In genomic region chr8:77617916-77618315, GRCm38 (mm10) we compare ENCODE assay signal across 9 mouse cellular contexts. TPM values are rescaled to one million over a fixed set of nuclear protein-coding genes. Genes with fewer than 3 reads are reported as not detected.
DNase-seq lines count a peak whose midpoint lies in the region; ATAC-seq and TF ChIP-seq lines count a peak whose summit lies in the region.
"Had no signal": no experiment of that assay in that cellular context is flagged by ENCODE, and none has a peak within 500 bp of the region (broad histone marks: within the 10 kb centered on the region; RNA-seq: fewer than 3 reads in every experiment).

No protein-coding gene starts in this region.

- intact Hi-C loops in left cerebral cortex, adult 2 months (cut with DNase I), result no loop called here
- intact Hi-C loops in left cerebral cortex, postnatal 36 days (cut with DNase I), result no loop called here

- no peaks in the 10 kb centered on the region for H3K9me3 ChIP-seq in heart, embryonic 12.5 days (replicated peaks)
- H3K9me3 ChIP-seq in forebrain, embryonic 13.5 days (replicated peaks), result no peaks in the 10 kb centered on the region

- no peak overlapping the region for H3K9ac ChIP-seq in heart, embryonic 12.5 days
- H3K9ac ChIP-seq in forebrain, embryonic 13.5 days, result no peak overlapping the region

- no peaks in the 10 kb centered on the region for H3K4me1 ChIP-seq in heart, embryonic 12.5 days (replicated peaks)
- H3K4me1 ChIP-seq in forebrain, embryonic 13.5 days, result 0 out of 2 replicates have a peak, but pooled peaks cover 6% of the 10 kb centered on the region

- peak; percentile 37 for TF ChIP-seq CTCF in left cerebral cortex, adult 2 months (IDR thresholded peaks at IDR 0.05)

- no peak overlapping the region for H3K27ac ChIP-seq in left cerebral cortex, adult 2 months
- H3K27ac ChIP-seq in heart, embryonic 12.5 days (ENCODE audit: poor library complexity, severe bottlenecking), result no peak overlapping the region
- no peak overlapping the region for H3K27ac ChIP-seq in forebrain, embryonic 13.5 days
- H3K27ac ChIP-seq: macrophage had no signal

- no peak overlapping the region for H3K4me3 ChIP-seq in left cerebral cortex, adult 2 months
- no peak overlapping the region for H3K4me3 ChIP-seq in heart, embryonic 12.5 days
- H3K4me3 ChIP-seq in forebrain, embryonic 13.5 days, result no peak overlapping the region

- peaks cover 4% of the 10 kb centered on the region; the same call in 1 of the 2 replicates for H3K27me3 ChIP-seq in heart, embryonic 12.5 days (replicated peaks)
- H3K27me3 ChIP-seq in forebrain, embryonic 13.5 days, result no peaks in the 10 kb centered on the region

- no peak for DNase-seq in left cerebral cortex, adult 2 months (ENCODE audit: extremely low spot score in 1 of 2, low spot score in 2 of 2)
- DNase-seq in left cerebral cortex, postnatal 36 days (ENCODE audit: low spot score in 2 of 2), result no peak
- peak; percentile 72 for DNase-seq in ES-CJ7 (ENCODE audit: low read depth, low spot score)
- DNase-seq in adrenal gland, adult 2 months, result peak; percentile 65
- peak; percentile 53 for DNase-seq in layer of hippocampus, postnatal 10 days (ENCODE audit: low spot score in 2 of 2)
- DNase-seq in retina, postnatal 1 day, result peak; percentile 72

- peak; percentile 51; the same call in 1 of the 2 replicates for ATAC-seq in heart, embryonic 12.5 days (ENCODE audit: insufficient number of reproducible peaks, low FRiP score)
- ATAC-seq in forebrain, embryonic 13.5 days, result no peak; the same call in 1 of the 2 replicates

- 55% methylated on average over 2 of the region's 2 CpGs for WGBS in heart, embryonic 12.5 days
- 65% methylated on average over 2 of the region's 2 CpGs for WGBS in forebrain, embryonic 13.5 days

- no peak overlapping the region for H3K4me2 ChIP-seq in heart, embryonic 12.5 days
- H3K4me2 ChIP-seq in forebrain, embryonic 13.5 days, result no peak overlapping the region

- H3K36me3 ChIP-seq in heart, embryonic 12.5 days, result no peaks in the 10 kb centered on the region
- H3K36me3 ChIP-seq in forebrain, embryonic 13.5 days (ENCODE audit: poor library complexity, severe bottlenecking), result no peaks in the 10 kb centered on the region

RNA-seq across cellular contexts. Expression of gene Tmem184c, which starts 7.4 kb away (rescaled TPM):
- total RNA-seq in left cerebral cortex, adult 2 months (2021), result 10 to 100 TPM; 60.9 to 63.7 TPM
- total RNA-seq in left cerebral cortex, postnatal 36 days (2021), result 10 to 100 TPM; 61.3 to 67.2 TPM
- total RNA-seq in adrenal gland, adult 2 months (2021), result 10 to 100 TPM; 35.6 to 36.9 TPM
- 10.1 and 10.2 TPM in 2 replicates for polyA plus RNA-seq in adrenal gland, adult 2 months (2012; rRNA removed)
- polyA plus RNA-seq in heart, embryonic 12.5 days (2016; fragmentation: Nextera tagmentation; extraction: Ambion mirVana), result 24.6 and 26.9 TPM in 2 replicates
- total RNA-seq in layer of hippocampus, postnatal 10 days (2021), result 10 to 100 TPM; 66.3 to 66.4 TPM
- 56.1 and 57.0 TPM in 2 replicates for polyA plus RNA-seq in forebrain, embryonic 13.5 days (2015; fragmentation: Nextera tagmentation; extraction: Ambion mirVana)

Comparison
In these comparisons a context has a peak if more than half of its experiments do, and no peak if none do; other contexts are left out.
1. DNase-seq: peak in ES-CJ7 (single experiment), adrenal gland, adult 2 months (single experiment), layer of hippocampus, postnatal 10 days (2 of 2) and retina, postnatal 1 day (single experiment); none in left cerebral cortex, adult 2 months (0 of 2) and left cerebral cortex, postnatal 36 days (0 of 2).